Mouse (Mus musculus): ENCODE results near the gene Zfp202. TPM values are rescaled to one million over a fixed set of nuclear protein-coding genes. Genes with fewer than 3 reads are reported as not detected.
A peak's percentile ranks its signal among the peaks of the same experiment; 100 is the strongest.

Gene Zfp202
- polyA plus RNA-seq, 1 experiment from 2014 or later: 3.4 TPM

GRCm38 (mm10) chr9:40234233-40235072 lies 42.3 kb downstream of the Zfp202 start:
- H3K9me3 ChIP-seq (replicated peaks; ENCODE audit: control insufficient read depth, low read length): 0 out of 2 replicates have a peak, but pooled peaks cover 3% of the 10 kb centered on the region
- ATAC-seq (replicated peaks; ENCODE audit: extremely low read depth, insufficient read depth, low FRiP score): no peak

GRCm38 (mm10) chr9:40235220-40235619 lies 43.1 kb downstream of the Zfp202 start:
- 0 out of 2 replicates have a peak, but pooled peaks cover 3% of the 10 kb centered on the region for H3K9me3 ChIP-seq (replicated peaks; ENCODE audit: control insufficient read depth, low read length)
- no peak overlapping the region for H3K9ac ChIP-seq (ENCODE audit: low read length)
- H3K36me3 ChIP-seq (ENCODE audit: control insufficient read depth, insufficient read depth): no peaks in the 10 kb centered on the region
- 83% methylated on average over 7 of the region's 7 CpGs for WGBS
- H3K4me3 ChIP-seq (ENCODE audit: low read length): no peak overlapping the region
- H3K4me2 ChIP-seq (ENCODE audit: low read depth, low read length): no peak overlapping the region
- peaks cover 3% of the 10 kb centered on the region; the same call in 1 of the 2 replicates for H3K27me3 ChIP-seq (ENCODE audit: control insufficient read depth, insufficient read depth, low read length)
- ATAC-seq (replicated peaks; ENCODE audit: extremely low read depth, insufficient read depth, low FRiP score): no peak
- H3K4me1 ChIP-seq (ENCODE audit: control insufficient read depth, insufficient read depth, low read length): no peaks in the 10 kb centered on the region
- H3K27ac ChIP-seq (ENCODE audit: low read length): no peak overlapping the region

More at GRCm38 (mm10) chr9:40234233-40235072, 42.3 kb downstream of the Zfp202 start:
- H3K4me3 ChIP-seq (ENCODE audit: low read length): no peak overlapping the region
- H3K36me3 ChIP-seq (ENCODE audit: control insufficient read depth, insufficient read depth): no peaks in the 10 kb centered on the region
- no peak overlapping the region for H3K27ac ChIP-seq (ENCODE audit: low read length)
- no peaks in the 10 kb centered on the region for H3K4me1 ChIP-seq (ENCODE audit: control insufficient read depth, insufficient read depth, low read length)
- no peak overlapping the region for H3K4me2 ChIP-seq (ENCODE audit: low read depth, low read length)
- no peaks in the 10 kb centered on the region for H3K27me3 ChIP-seq (ENCODE audit: control insufficient read depth, insufficient read depth, low read length)
- 70% methylated on average over 10 of the region's 10 CpGs for WGBS
- no peak overlapping the region for H3K9ac ChIP-seq (ENCODE audit: low read length)

- Histone ChIP-seq H3K27me3 (ENCODE audit: control insufficient read depth, insufficient read depth, low read length) (peaks cover 3% of the 10 kb centered on the region; the same call in 1 of the 2 replicates), H3K4me1 (ENCODE audit: control insufficient read depth, insufficient read depth, low read length) (peaks cover 5% of the 10 kb centered on the region), H3K4me2 (ENCODE audit: low read depth, low read length) (no peak overlapping the region), H3K9ac (ENCODE audit: low read length) (no peak overlapping the region), H3K9me3 (replicated peaks; ENCODE audit: control insufficient read depth, low read length) (no peaks in the 10 kb centered on the region), H3K4me3 (ENCODE audit: low read length) (no peak overlapping the region), H3K36me3 (ENCODE audit: control insufficient read depth, insufficient read depth) (no peaks in the 10 kb centered on the region), H3K27ac (ENCODE audit: low read length) (no peak overlapping the region)
- 41% methylated on average over 4 of the region's 4 CpGs for WGBS
- no peak for ATAC-seq (replicated peaks; ENCODE audit: extremely low read depth, insufficient read depth, low FRiP score)
Measured at GRCm38 (mm10) chr9:40239749-40240148, 47.6 kb downstream of the Zfp202 start.

- Histone ChIP-seq H3K4me2 (ENCODE audit: low read depth, low read length) (no peak overlapping the region), H3K9ac (ENCODE audit: low read length) (no peak overlapping the region), H3K4me3 (ENCODE audit: low read length) (no peak overlapping the region), H3K9me3 (replicated peaks; ENCODE audit: control insufficient read depth, low read length) (no peaks in the 10 kb centered on the region), H3K27me3 (ENCODE audit: control insufficient read depth, insufficient read depth, low read length) (peaks cover 3% of the 10 kb centered on the region; the same call in 1 of the 2 replicates), H3K4me1 (ENCODE audit: control insufficient read depth, insufficient read depth, low read length) (peaks cover 8% of the 10 kb centered on the region), H3K27ac (ENCODE audit: low read length) (no peak overlapping the region), H3K36me3 (ENCODE audit: control insufficient read depth, insufficient read depth) (no peaks in the 10 kb centered on the region)
- no peak for ATAC-seq (replicated peaks; ENCODE audit: extremely low read depth, insufficient read depth, low FRiP score)
- 35% methylated on average over 5 of the region's 5 CpGs for WGBS
Measured at GRCm38 (mm10) chr9:40240311-40240710, 48.2 kb downstream of the Zfp202 start.

GRCm38 (mm10) chr9:40241223-40241801 lies 49.2 kb downstream of the Zfp202 start:
- 3% methylated on average over 15 of the region's 15 CpGs for WGBS
- Histone ChIP-seq H3K27me3 (ENCODE audit: control insufficient read depth, insufficient read depth, low read length) (peaks cover 3% of the 10 kb centered on the region; the same call in 1 of the 2 replicates), H3K36me3 (ENCODE audit: control insufficient read depth, insufficient read depth) (no peaks in the 10 kb centered on the region), H3K4me2 (ENCODE audit: low read depth, low read length) (peak overlapping the region; percentile 85), H3K9me3 (replicated peaks; ENCODE audit: control insufficient read depth, low read length) (no peaks in the 10 kb centered on the region), H3K4me3 (ENCODE audit: low read length) (peak overlapping the region; percentile 61), H3K4me1 (ENCODE audit: control insufficient read depth, insufficient read depth, low read length) (peaks cover 14% of the 10 kb centered on the region), H3K27ac (ENCODE audit: low read length) (no peak overlapping the region), H3K9ac (ENCODE audit: low read length) (peak overlapping the region; percentile 68)
- peak; percentile 74 for ATAC-seq (replicated peaks; ENCODE audit: extremely low read depth, insufficient read depth, low FRiP score)

GRCm38 (mm10) chr9:40241951-40242888 lies 50.1 kb downstream of the Zfp202 start:
- Histone ChIP-seq H3K27me3 (ENCODE audit: control insufficient read depth, insufficient read depth, low read length) (peaks cover 3% of the 10 kb centered on the region; the same call in 1 of the 2 replicates), H3K4me1 (ENCODE audit: control insufficient read depth, insufficient read depth, low read length) (peaks cover 14% of the 10 kb centered on the region), H3K4me2 (ENCODE audit: low read depth, low read length) (peak overlapping the region; percentile 85), H3K9me3 (replicated peaks; ENCODE audit: control insufficient read depth, low read length) (no peaks in the 10 kb centered on the region), H3K27ac (ENCODE audit: low read length) (0 out of 2 replicates have a peak overlapping the region, but pooled peaks have one; percentile 9), H3K9ac (ENCODE audit: low read length) (peak overlapping the region; percentile 68), H3K36me3 (ENCODE audit: control insufficient read depth, insufficient read depth) (no peaks in the 10 kb centered on the region), H3K4me3 (ENCODE audit: low read length) (peak overlapping the region; percentile 61)
- WGBS: 54% methylated on average over 13 of the region's 13 CpGs
- ATAC-seq (replicated peaks; ENCODE audit: extremely low read depth, insufficient read depth, low FRiP score): no peak

GRCm38 (mm10) chr9:40245466-40245865 lies 53.4 kb downstream of the Zfp202 start:
- Histone ChIP-seq H3K9me3 (replicated peaks; ENCODE audit: control insufficient read depth, low read length) (peaks cover 3% of the 10 kb centered on the region; the same call in 1 of the 2 replicates), H3K36me3 (ENCODE audit: control insufficient read depth, insufficient read depth) (no peaks in the 10 kb centered on the region), H3K27me3 (ENCODE audit: control insufficient read depth, insufficient read depth, low read length) (no peaks in the 10 kb centered on the region), H3K27ac (ENCODE audit: low read length) (peak overlapping the region; percentile 67), H3K4me3 (ENCODE audit: low read length) (peak overlapping the region; percentile 12; the same call in 1 of the 2 replicates), H3K4me1 (ENCODE audit: control insufficient read depth, insufficient read depth, low read length) (peaks cover 14% of the 10 kb centered on the region), H3K4me2 (ENCODE audit: low read depth, low read length) (peak overlapping the region; percentile 48), H3K9ac (ENCODE audit: low read length) (no peak overlapping the region)
- 36% methylated on average over 9 of the region's 9 CpGs for WGBS
- no peak for ATAC-seq (replicated peaks; ENCODE audit: extremely low read depth, insufficient read depth, low FRiP score)

- Histone ChIP-seq H3K36me3 (ENCODE audit: control insufficient read depth, insufficient read depth) (no peaks in the 10 kb centered on the region), H3K27me3 (ENCODE audit: control insufficient read depth, insufficient read depth, low read length) (no peaks in the 10 kb centered on the region), H3K4me1 (ENCODE audit: control insufficient read depth, insufficient read depth, low read length) (peaks cover 14% of the 10 kb centered on the region), H3K27ac (ENCODE audit: low read length) (peak overlapping the region; percentile 67), H3K4me2 (ENCODE audit: low read depth, low read length) (no peak overlapping the region), H3K4me3 (ENCODE audit: low read length) (no peak overlapping the region), H3K9ac (ENCODE audit: low read length) (no peak overlapping the region), H3K9me3 (replicated peaks; ENCODE audit: control insufficient read depth, low read length) (peaks cover 3% of the 10 kb centered on the region; the same call in 1 of the 2 replicates)
- 76% methylated on average over 7 of the region's 7 CpGs for WGBS
- ATAC-seq (replicated peaks; ENCODE audit: extremely low read depth, insufficient read depth, low FRiP score): no peak
Measured at GRCm38 (mm10) chr9:40245974-40246665, 54.0 kb downstream of the Zfp202 start.
